Mouse (Mus musculus): Measurements from ENCODE around the gene Bpifa3. TPM values are rescaled to one million over a fixed set of nuclear protein-coding genes. Genes with fewer than 3 reads are reported as not detected.

Bpifa3 gene
- polyA plus RNA-seq (2014; fragmentation: Nextera tagmentation; extraction: Ambion mirVana) = not detected in 2 replicates

DNA sequence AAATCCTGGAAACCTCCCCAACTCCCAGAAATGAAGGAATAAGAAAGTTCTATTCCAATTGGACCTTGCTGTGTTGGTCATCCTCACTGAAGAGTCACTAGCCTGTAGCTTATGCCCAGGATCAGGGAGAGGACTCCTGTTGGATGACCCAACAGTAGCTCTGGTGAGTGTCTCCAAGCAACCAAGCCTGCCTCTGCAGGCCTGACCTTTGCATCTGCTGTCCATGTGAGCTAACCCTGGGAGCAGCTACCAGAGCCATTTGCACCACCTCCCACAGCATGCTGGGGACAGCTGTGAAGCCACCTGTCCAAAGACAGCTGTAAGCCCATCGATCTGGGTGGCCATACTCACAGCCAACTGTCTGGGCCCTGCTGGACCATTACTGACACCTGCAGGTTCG is at the start of gene Bpifa3:
Gene Bpifa3 (plus strand): TSS at position 217 of the 400 bp plus-strand sequence.
- H3K9me3 ChIP-seq (ENCODE audit: low read depth, low read length) = no peaks in the 10 kb centered on the region
- H3K4me3 ChIP-seq (ENCODE audit: low read depth, low read length) = no peak within 1 kb of the TSS
- H3K27ac ChIP-seq (ENCODE audit: low read depth) = no peak within 1 kb of the TSS
- no peak within 1 kb of the TSS for H3K9ac ChIP-seq
- H3K36me3 ChIP-seq (ENCODE audit: insufficient read depth) = no peaks in the 10 kb centered on the region
- no peak for TF ChIP-seq CTCF (IDR thresholded peaks at IDR 0.05; ENCODE audit: low read depth)
- no peaks in the 10 kb centered on the region for H3K4me1 ChIP-seq (ENCODE audit: insufficient read depth)
- no peak for ATAC-seq (ENCODE audit: insufficient read depth)
- H3K4me2 ChIP-seq = no peak within 1 kb of the TSS
- no peak for DNase-seq
- H3K27me3 ChIP-seq (ENCODE audit: insufficient read depth, low read length) = no peaks in the 10 kb centered on the region
- WGBS = 50% methylated on average over 2 of the region's 2 CpGs

DNA sequence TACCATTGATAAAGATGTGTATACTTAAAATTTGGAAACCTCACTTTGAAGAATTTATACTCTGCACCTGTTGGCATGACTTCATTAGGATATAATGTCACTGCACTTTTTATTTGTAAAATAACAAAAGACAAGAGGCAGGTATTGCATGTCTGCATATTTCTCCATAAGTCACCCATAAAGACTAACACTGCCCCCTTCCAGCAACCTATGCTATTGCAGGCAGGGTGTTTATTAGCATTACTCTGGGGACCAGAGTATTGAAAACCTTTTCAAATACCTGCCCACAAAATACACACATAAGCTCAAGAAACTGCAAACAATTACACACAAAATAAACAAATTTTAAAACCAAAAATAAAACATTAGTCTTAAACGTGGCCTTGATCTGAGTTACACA is 32.4 kb upstream of the Bpifa3 start:
- Histone ChIP-seq H3K4me2 (no peak overlapping the region), H3K27ac (ENCODE audit: low read depth) (no peak overlapping the region), H3K9ac (no peak overlapping the region), H3K27me3 (ENCODE audit: insufficient read depth, low read length) (no peaks in the 10 kb centered on the region), H3K9me3 (ENCODE audit: low read depth, low read length) (no peaks in the 10 kb centered on the region), H3K4me3 (ENCODE audit: low read depth, low read length) (no peak overlapping the region), H3K36me3 (ENCODE audit: insufficient read depth) (no peaks in the 10 kb centered on the region), H3K4me1 (ENCODE audit: insufficient read depth) (no peaks in the 10 kb centered on the region)
- no peak for ATAC-seq (ENCODE audit: insufficient read depth)
- WGBS = 40% methylated on average over 1 of the region's 1 CpGs
- peak; percentile 11 for DNase-seq
- peak; percentile 51 for TF ChIP-seq CTCF (IDR thresholded peaks at IDR 0.05; ENCODE audit: low read depth)

DNA sequence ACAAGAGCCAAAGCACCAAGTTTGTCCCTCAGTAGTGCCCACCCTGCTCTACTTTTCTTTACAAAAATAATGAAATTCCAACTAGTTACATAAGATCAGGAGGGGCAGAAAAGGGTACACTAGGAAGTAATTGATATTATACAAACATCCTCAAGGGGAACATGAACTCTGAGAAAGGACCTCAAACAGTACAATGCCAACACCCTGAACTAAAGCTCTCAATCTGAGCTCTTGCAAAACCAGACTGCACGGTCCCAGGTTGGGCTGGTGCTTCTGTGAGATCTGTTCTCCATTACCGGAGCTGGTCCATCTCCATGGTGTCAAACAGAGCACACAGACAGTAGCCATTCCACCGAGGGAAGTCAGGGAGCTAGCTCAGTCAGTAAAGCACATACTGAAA is 12.8 kb upstream of the Bpifa3 start:
- Histone ChIP-seq H3K9me3 (ENCODE audit: low read depth, low read length) (no peaks in the 10 kb centered on the region), H3K4me1 (ENCODE audit: insufficient read depth) (no peaks in the 10 kb centered on the region), H3K4me3 (ENCODE audit: low read depth, low read length) (no peak overlapping the region), H3K4me2 (no peak overlapping the region), H3K36me3 (ENCODE audit: insufficient read depth) (no peaks in the 10 kb centered on the region), H3K27ac (ENCODE audit: low read depth) (no peak overlapping the region), H3K9ac (no peak overlapping the region), H3K27me3 (ENCODE audit: insufficient read depth, low read length) (no peaks in the 10 kb centered on the region)
- WGBS = 66% methylated on average over 3 of the region's 3 CpGs
- ATAC-seq (ENCODE audit: insufficient read depth) = no peak
- no peak for TF ChIP-seq CTCF (IDR thresholded peaks at IDR 0.05; ENCODE audit: low read depth)
- no peak for DNase-seq

DNA sequence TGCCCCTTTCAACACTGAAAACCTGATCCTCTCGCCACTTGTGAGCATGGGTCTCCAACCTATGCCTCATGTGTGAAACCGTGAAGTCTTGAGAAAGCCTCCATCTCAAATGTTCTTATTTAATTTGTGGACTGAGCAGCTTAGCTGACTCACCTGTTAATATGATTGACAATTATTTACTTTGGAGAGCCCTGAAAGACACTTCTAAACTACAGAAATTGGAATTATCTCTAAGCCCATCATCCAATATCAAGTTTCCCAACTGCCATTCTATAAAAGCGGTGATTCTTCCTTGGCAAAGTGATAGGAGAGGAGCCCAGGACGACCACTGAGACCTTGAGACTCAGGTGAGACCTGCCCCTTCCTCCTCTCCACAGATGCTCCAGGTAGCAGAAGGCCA is 12.4 kb downstream of the Bpifa3 start, which contains the start of gene Bpifa1:
Gene Bpifa1 (plus strand): TSS at position 301 of the 400 bp plus-strand sequence.
- ATAC-seq (ENCODE audit: insufficient read depth) (no peak), DNase-seq (no peak)
- no peak for TF ChIP-seq CTCF (IDR thresholded peaks at IDR 0.05; ENCODE audit: low read depth)
- Histone ChIP-seq H3K36me3 (ENCODE audit: insufficient read depth) (no peaks in the 10 kb centered on the region), H3K4me2 (no peak within 1 kb of the TSS), H3K4me1 (ENCODE audit: insufficient read depth) (no peaks in the 10 kb centered on the region), H3K4me3 (ENCODE audit: low read depth, low read length) (no peak within 1 kb of the TSS), H3K9ac (no peak within 1 kb of the TSS), H3K27ac (ENCODE audit: low read depth) (no peak within 1 kb of the TSS), H3K27me3 (ENCODE audit: insufficient read depth, low read length) (no peaks in the 10 kb centered on the region), H3K9me3 (ENCODE audit: low read depth, low read length) (no peaks in the 10 kb centered on the region)
- WGBS = 71% methylated on average over 4 of the region's 4 CpGs

DNA sequence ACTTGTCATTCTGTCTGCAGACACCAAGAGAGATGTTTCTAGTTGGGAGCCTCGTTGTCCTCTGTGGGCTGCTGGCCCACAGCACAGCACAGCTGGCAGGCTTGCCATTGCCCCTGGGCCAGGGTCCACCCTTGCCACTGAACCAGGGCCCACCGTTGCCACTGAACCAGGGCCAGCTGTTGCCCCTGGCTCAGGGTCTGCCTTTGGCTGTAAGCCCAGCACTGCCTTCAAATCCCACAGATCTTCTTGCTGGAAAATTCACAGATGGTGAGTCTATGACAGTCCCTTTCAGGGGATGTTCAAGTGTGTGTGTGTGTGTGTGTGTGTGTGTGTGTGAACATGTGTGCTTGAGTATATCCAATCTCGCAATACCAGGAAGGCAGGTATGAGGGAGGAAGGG is 13.6 kb downstream of the Bpifa3 start:
- Histone ChIP-seq H3K36me3 (ENCODE audit: insufficient read depth) (no peaks in the 10 kb centered on the region), H3K27ac (ENCODE audit: low read depth) (no peak overlapping the region), H3K4me2 (no peak overlapping the region), H3K27me3 (ENCODE audit: insufficient read depth, low read length) (no peaks in the 10 kb centered on the region), H3K4me1 (ENCODE audit: insufficient read depth) (no peaks in the 10 kb centered on the region), H3K9ac (no peak overlapping the region), H3K4me3 (ENCODE audit: low read depth, low read length) (no peak overlapping the region), H3K9me3 (ENCODE audit: low read depth, low read length) (no peaks in the 10 kb centered on the region)
- ATAC-seq (ENCODE audit: insufficient read depth) (no peak), DNase-seq (no peak)
- TF ChIP-seq CTCF (IDR thresholded peaks at IDR 0.05; ENCODE audit: low read depth) = no peak
- 56% methylated on average over 3 of the region's 3 CpGs for WGBS

DNA sequence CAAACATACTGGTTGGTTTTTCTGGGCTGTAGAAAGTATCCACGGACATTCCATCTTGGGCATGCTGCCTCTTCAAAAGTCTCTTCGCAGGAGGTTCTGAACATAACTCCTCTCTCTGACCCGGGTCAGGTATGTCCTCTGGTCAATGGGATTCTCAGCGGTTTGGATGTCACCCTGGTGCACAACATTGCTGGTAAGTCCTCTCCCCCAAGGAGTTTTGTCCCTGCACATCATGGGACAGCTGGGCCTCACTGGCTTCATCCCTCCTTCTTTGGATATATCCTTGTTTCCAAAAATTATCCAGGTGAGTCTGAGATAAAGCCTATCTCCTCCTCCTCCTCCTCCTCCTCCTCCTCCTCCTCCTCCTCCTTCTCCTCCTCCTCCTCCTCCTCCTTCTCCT is 17.4 kb downstream of the Bpifa3 start:
- 73% methylated on average over 4 of the region's 4 CpGs for WGBS
- ATAC-seq (ENCODE audit: insufficient read depth) = no peak
- H3K9ac ChIP-seq = no peak overlapping the region
- H3K36me3 ChIP-seq (ENCODE audit: insufficient read depth) = no peaks in the 10 kb centered on the region
- no peak overlapping the region for H3K4me3 ChIP-seq (ENCODE audit: low read depth, low read length)
- H3K4me1 ChIP-seq (ENCODE audit: insufficient read depth) = no peaks in the 10 kb centered on the region
- DNase-seq = no peak
- no peaks in the 10 kb centered on the region for H3K27me3 ChIP-seq (ENCODE audit: insufficient read depth, low read length)
- no peaks in the 10 kb centered on the region for H3K9me3 ChIP-seq (ENCODE audit: low read depth, low read length)
- no peak for TF ChIP-seq CTCF (IDR thresholded peaks at IDR 0.05; ENCODE audit: low read depth)
- H3K4me2 ChIP-seq = no peak overlapping the region
- no peak overlapping the region for H3K27ac ChIP-seq (ENCODE audit: low read depth)

DNA sequence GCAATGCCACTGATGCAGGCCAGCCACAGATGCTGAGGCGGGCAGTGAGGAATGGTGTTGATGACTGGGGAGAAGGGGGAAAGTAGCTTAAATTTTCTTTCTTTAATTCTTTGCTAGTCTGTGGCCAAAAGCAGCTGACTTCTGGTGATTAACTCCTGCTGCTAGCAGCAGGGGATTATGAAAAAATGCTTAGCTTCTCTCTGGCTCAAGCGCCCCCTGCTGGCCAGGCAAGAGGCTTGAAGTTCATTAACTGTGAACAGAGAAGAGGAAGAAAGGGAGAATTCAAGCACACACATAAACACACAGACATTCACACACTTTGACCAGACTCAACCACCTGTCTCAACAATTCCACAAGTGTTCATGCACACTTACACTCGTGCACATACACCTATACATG is 28.3 kb downstream of the Bpifa3 start:
- peak; percentile 74 for TF ChIP-seq CTCF (IDR thresholded peaks at IDR 0.05; ENCODE audit: low read depth)
- no peak overlapping the region for H3K4me2 ChIP-seq
- H3K4me1 ChIP-seq (ENCODE audit: insufficient read depth) = no peaks in the 10 kb centered on the region
- no peaks in the 10 kb centered on the region for H3K9me3 ChIP-seq (ENCODE audit: low read depth, low read length)
- no peaks in the 10 kb centered on the region for H3K27me3 ChIP-seq (ENCODE audit: insufficient read depth, low read length)
- ATAC-seq (ENCODE audit: insufficient read depth) (no peak), DNase-seq (peak; percentile 59)
- no peak overlapping the region for H3K4me3 ChIP-seq (ENCODE audit: low read depth, low read length)
- no peaks in the 10 kb centered on the region for H3K36me3 ChIP-seq (ENCODE audit: insufficient read depth)
- WGBS = 31% methylated on average over 3 of the region's 3 CpGs
- H3K9ac ChIP-seq = no peak overlapping the region
- H3K27ac ChIP-seq (ENCODE audit: low read depth) = no peak overlapping the region

DNA sequence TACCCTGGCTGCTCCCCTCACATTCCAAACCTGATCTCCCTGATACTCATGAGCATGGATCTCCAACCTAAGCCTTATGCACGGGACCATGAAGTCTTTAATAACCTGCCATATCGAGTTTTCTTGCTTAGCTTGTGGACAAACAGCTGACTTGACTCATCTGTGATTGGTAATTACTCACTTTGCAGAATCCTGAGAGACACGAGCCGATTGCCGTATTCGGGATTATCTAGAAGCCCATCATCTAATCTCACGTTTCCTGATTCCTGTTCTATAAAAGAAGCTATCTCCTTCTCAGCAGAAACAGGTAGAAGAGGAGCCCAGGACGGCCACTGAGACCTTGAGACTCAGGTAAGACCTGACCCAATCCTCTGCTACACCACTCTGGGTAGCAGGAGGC is 32.2 kb downstream of the Bpifa3 start, which contains the start of gene Bpifa5:
Gene Bpifa5 (plus strand): TSS at position 301 of the 400 bp plus-strand sequence.
- H3K4me3 ChIP-seq (ENCODE audit: low read depth, low read length) = no peak within 1 kb of the TSS
- no peak within 1 kb of the TSS for H3K9ac ChIP-seq
- WGBS = 76% methylated on average over 8 of the region's 8 CpGs
- H3K36me3 ChIP-seq (ENCODE audit: insufficient read depth) = no peaks in the 10 kb centered on the region
- DNase-seq = no peak
- ATAC-seq (ENCODE audit: insufficient read depth) = no peak
- TF ChIP-seq CTCF (IDR thresholded peaks at IDR 0.05; ENCODE audit: low read depth) = no peak
- H3K4me1 ChIP-seq (ENCODE audit: insufficient read depth) = no peaks in the 10 kb centered on the region
- no peaks in the 10 kb centered on the region for H3K9me3 ChIP-seq (ENCODE audit: low read depth, low read length)
- no peaks in the 10 kb centered on the region for H3K27me3 ChIP-seq (ENCODE audit: insufficient read depth, low read length)
- H3K4me2 ChIP-seq = no peak within 1 kb of the TSS
- no peak within 1 kb of the TSS for H3K27ac ChIP-seq (ENCODE audit: low read depth)

Measured in lung, embryonic 14.5 days (tissue).